Mouse (Mus musculus) embryo, embryonic 10.5 days (tissue): ENCODE measurements at regions not wholly inside any gene's neighbourhood (a gene's known extent, or its start where the extent isn't known, plus 50 kb on each side); places are given as distances from the start of the nearest gene placed in this dataset.
A peak's percentile ranks its signal among the peaks of the same experiment; 100 is the strongest.

Experiments
- DNase-seq: peaks from one replicate; pipeline ENCODE4 v3.0.0-alpha.2; 2015; ENCODE audit warnings: low spot score

- DNase-seq, result no peak
Observed at GRCm38 (mm10) chr2:21908813-21909480, 318.4 kb upstream of the Myo3a start.

GRCm38 (mm10) chr2:21909481-21909966 lies 317.8 kb upstream of the Myo3a start:
- peak; percentile 90 for DNase-seq

DNA sequence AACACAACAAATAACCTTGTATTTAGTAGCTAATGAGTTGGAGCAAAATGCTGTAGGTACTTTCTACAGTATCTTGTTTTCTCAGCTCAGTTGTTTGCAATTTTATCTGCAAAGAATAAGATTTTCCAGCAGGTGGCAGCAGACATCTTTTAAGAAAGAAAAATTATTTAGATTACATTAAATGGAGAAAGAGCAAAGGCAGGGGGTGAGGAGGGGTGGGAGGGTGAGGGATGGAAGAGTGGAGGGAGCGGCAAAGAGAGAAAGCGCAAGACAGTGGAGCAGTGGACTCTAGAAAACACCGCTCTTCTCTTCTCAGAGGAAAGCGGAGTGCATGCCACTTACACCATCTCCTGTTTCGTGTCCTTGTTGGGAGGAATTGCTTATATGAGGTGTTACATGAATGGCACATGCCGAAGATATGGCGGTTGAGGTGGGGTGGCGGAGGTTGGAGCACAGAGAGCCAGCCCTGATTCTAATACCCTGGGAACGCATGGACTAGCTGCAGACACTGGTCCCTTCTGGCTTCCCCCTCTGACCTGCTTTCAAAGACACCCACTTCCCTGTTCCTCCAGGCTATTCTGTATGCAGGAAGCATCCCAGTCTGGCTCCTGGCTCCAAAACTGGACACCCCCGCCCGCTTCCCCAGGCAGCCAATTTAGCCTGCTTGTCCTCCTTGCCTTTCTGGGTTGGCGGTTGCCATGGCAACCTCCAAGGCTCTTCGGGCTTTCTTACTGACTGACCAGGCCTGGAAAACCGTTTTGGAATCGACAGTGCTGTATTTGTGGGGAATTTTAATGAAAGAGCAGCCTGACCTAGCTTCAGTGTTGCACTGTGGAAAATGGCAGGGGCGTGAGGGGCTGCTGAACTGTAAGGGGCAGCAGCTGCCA lies 309.3 kb upstream of the Myo3a start:
- DNase-seq, result peak; percentile 91

DNA sequence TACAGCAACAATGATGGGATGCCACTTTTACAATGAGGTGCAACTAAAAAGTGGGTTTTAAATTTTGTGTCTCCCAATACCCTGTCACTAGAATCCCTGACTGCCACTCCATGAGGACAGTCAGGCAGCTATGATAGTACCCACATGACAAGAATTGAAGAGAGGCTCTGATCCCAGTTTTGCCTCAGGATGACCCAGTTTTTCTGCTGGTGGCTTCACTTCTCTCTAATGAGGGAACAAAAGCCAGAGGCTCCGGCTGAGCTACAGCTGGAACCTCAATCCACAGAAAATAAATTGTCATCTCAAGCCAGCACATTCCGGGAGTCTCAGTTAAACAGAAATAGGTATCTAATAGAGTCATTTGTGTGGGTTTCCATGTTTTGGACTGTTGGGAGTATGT lies 308.2 kb upstream of the Myo3a start:
- DNase-seq, result peak; percentile 2

DNA sequence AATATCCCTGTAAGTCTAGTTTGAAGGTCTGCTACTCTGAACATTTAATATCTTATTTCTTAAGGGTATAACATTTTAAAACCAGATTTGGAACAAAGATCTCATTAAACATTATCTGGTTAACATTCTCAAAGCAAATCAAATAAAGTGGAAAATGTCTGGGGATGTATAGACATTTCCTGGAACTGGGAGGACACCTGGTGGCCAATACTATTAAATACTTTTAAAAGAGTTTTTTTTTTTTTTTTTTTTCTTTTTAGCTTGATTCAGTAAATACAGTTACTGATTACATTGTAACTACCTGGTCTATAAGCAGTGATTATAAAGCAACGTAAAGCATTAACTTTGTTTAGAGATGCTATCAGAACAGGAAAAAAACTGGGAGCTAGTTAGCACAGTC lies 299.6 kb upstream of the Myo3a start:
- peak; percentile 28 for DNase-seq

DNA sequence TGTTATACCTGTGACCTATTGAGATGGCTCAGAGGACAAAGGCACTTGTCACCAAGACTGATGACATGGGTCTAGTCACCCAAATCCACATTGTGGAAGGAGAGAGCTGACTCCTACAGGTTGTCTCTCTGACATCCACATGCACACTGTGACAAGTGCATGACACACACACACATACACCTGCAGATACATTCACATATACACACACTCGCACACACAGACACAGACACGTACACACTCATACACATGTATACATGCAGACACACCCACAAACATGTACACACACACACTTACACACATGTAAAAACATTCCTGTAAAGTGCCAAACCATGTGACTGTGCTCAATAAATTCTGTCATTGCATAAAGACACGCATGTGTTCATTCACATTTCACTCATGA lies 287.3 kb upstream of the Myo3a start:
- DNase-seq, result no peak

DNA sequence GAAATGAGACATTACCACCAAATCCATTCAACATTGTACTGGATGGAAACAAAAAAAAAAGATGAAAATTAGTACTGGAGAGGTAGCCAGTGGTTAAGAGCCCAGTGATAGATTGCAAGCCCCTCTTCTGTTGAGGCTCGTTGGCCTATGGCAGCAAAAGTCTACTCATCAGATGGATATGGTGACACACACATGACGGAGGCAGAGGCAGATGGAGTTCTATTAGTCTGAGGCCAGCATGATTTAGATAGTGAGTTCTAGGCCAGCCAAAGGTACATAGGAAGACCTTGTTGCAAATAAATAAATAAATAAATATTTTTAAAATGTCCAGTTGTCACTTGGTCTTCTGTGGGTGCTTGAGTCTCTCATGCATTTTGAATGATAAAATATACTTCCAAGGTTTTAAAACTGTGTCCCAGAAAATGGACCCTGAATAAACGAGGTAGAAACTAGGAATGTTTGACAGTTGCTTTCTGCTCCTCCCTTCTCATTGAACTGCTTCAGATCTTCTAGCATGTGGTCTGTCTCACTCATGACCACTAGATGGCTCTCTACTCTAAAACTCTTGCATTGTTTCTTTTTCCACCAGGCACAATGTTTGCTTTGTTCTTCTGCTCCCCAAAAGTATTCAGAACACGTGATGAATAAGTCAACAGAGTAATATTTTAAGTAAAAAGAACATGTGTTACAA lies 286.4 kb upstream of the Myo3a start:
- DNase-seq, result peak; percentile 80

DNA sequence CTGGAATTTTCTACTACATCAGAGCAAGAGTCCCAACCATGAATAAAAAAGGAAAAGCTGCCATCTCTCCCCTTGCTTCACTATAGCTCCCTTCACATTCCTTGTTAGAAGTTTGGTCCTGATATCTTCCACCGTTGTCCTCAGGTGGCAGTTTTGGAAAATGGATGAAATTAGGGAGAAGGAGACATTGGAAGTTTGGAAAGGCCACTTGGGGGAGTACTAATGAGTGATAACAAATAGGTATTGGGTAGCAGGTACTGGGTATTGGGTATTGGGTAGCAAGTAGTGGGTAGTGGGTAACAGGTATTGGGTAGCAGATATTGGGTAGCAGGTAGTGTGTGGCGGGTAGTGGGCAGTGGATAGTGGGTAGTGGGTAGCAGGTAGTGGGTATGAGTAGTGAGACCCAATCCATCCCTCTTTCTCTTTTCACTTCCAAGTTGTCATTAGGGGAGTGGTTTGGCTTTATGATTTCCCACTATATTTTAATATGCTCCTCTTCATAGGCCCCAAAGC lies 285.8 kb upstream of the Myo3a start:
- no peak for DNase-seq

- no peak for DNase-seq
Observed at GRCm38 (mm10) chr2:21943676-21944075, 283.6 kb upstream of the Myo3a start.

DNA sequence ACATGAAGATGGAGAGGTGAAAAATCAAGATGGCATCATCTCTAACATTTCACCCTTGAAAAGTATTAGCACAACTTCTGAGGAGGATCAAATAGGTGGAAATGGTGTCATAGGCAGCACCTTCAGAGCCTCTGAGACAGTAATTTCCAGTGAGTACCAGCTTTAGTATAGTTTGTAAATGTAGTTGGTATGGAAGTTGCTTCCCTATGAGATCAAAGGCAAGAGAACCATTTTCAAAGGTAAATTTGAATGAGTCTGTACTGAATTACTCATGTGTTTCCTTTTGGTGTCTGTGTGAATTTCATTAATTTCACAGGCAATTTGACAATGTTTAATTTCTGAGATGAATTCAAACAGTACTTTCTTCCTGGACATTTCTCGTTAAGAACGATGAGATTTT lies 280.8 kb upstream of the Myo3a start:
- no peak for DNase-seq

GRCm38 (mm10) chr2:21951279-21951678 lies 276.0 kb upstream of the Myo3a start:
- DNase-seq, result no peak

- no peak for DNase-seq
Observed at GRCm38 (mm10) chr2:21956112-21956963, 271.0 kb upstream of the Myo3a start.

- DNase-seq, result peak; percentile 86
Observed at GRCm38 (mm10) chr2:21958365-21958764, 268.9 kb upstream of the Myo3a start.

DNA sequence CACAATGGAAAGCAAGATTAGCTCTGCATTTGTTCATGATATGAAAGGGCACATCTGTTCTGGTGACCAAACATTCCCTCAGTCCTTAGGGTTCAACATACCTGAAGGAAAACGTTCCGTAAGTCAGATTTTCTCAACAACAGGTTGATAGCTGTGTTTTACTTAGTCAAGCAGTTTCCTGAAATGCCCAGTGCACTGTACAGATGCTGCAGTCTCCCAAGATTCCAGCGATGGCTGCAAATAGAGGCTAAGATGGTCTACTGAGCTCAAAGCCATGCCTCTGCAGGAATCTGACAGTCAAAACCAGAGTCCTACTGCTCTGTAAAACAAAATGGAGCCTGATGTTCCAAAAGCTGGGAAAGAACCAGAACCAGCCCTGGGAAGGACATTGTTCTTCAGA lies 268.5 kb upstream of the Myo3a start:
- DNase-seq, result no peak

- DNase-seq, result peak; percentile 14
Observed at GRCm38 (mm10) chr2:21963343-21964026, 263.8 kb upstream of the Myo3a start.

DNA sequence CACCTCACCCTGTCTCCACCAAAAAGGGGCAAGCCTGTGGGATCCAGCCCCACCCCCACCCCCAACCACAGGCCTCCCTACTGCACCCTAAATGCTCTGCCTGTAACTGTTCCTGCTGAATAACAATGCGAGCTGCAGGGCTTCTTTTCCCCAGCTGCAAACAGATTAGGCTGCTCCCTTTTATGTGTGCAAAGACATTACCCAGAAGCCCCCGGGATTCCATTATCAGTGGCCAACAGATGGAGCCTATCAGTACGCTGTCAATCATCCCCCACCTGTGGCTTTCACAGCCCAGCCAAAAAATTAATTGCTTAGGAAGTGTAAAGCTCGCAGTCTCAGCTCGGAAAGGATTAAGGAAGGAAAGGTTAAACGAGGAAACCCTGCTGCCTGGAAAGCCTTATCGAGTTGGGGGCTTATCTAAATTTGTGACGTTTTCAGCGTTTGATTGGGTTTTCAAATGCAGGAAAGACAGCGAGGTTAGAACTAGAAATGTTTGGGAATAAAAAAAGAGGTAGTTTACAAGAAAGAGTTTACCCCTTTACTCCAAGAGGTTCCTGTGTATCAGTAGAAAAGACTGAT lies 263.2 kb upstream of the Myo3a start:
- peak; percentile 76 for DNase-seq

GRCm38 (mm10) chr2:21970774-21971406 lies 256.4 kb upstream of the Myo3a start:
- no peak for DNase-seq

DNA sequence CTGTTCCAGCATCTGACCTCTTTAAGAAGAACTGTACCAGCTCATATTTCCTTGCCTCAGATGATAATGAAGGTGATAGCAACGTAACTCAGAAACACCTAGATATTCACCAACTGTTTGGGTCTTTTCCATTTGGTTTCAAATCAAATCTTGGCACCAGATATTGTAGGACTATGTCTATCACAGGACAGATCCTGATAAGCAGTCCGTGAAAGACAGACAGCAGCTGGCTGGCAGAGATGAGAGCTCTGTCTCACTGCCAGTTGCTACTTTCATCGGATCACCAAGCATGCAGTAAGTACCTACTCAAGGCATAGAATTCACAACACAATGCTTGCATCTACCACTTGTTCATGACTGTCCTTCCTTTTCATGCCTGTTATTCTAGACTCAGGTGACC lies 252.7 kb upstream of the Myo3a start:
- no peak for DNase-seq

- DNase-seq, result no peak
Observed at GRCm38 (mm10) chr2:21975547-21975946, 251.8 kb upstream of the Myo3a start.

GRCm38 (mm10) chr2:21976337-21976736 lies 251.0 kb upstream of the Myo3a start:
- peak; percentile 5 for DNase-seq
